Mouse (Mus musculus) leukemia stem cell, adult 10-12 weeks (primary cell): ENCODE results near the gene Cysrt1. TPM values are rescaled to one million over a fixed set of nuclear protein-coding genes. Genes with fewer than 3 reads are reported as not detected.

ENCODE experiments used
- polyA plus RNA-seq: library from polyadenylated mRNA; stranded (reverse); fragments of >175 nt; gene quantifications from 2 replicates; pipeline ENCODE4 v1.2.3, GENCODE M21; 2012; ENCODE audit warnings: low replicate concordance

The Cysrt1 gene
- polyA plus RNA-seq = not detected in 2 replicates

DNA sequence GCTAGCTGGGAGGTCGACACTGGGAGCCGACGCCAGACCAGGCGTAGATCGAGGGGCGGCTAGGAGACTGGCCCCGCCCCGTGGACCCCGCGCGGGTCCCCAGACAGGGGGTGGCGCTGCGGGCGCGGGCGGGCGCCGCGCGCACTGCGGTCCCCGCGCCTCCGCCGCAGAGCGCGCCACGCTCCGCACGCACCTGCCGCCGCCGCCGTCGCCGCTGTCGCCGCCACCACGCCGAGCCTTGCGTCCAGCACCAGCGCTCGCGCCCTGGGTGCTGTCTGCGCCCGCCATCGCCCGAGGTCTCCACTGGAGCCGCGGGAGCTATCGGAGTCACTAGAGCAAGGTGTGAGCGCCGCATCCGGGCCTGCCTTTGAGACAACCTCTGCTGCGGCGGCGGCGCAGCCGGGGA is at the start of gene Cysrt1, which contains the start of gene Rnf208:
TSS of gene Cysrt1 (minus strand) at position 352 of the 406 bp plus-strand sequence.
TSS of gene Rnf208 (plus strand) at position 155 of the 406 bp plus-strand sequence.

DNA sequence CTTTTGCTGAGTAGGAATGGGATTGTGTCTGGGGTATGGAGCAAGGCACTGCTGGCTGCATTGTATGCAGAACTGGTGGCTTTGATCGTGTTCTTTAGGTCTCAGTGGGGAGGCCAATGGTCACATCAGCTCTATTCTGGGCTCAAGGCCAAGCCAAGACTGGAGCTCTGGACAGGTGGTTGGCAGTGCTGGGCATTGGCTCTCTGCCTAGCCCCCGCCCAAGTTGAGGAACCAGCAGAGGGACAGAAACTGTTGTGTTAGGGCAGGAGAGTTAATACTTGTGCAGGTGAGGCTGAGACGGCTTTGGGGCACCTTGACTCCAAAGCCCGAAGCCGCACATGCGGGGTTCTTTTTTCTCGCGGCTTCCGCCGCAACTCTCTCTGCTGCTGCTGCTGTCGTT is 47.4 kb upstream of the Cysrt1 start, which contains the start of gene Lrrc26:
TSS of gene Lrrc26 (plus strand) at position 265 of the 400 bp plus-strand sequence.

DNA sequence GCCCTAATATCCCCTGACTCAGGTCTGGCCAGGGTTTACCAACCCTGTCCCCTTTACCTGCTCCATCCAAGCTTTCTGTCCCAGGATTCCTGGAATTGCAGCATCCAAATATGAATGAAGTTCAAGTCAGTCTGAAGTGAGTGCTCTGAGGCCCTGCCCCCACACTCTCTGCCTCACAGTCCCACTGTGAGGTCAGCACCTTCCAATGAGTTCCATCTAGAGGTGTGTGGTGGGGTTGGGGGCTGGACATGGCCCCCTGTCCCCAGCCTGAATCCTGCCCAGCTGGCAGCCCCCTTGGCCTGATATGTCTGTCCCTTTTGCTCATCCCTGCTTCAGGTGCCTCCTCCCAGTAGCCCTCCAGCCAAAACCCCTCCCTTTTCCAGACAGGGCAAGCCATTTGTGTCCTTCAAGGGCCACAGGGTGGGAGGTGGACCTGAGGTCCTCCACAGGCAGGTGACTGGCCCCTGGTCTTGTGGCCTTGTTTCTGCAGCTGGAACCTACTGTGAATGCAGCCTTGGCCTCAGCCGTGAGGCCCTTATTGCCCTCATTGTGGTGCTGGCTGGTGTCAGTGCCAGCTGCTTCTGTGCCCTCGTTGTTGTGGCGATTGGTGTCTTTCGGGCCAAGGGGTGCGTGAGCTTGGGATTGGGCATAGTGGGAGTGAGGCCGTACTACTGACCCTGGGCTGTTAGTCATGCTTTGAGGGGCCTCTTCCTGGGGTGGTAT is 45.8 kb upstream of the Cysrt1 start, which contains the start of gene Tmem210:
TSS of gene Tmem210 (plus strand) at position 219 of the 723 bp plus-strand sequence.

DNA sequence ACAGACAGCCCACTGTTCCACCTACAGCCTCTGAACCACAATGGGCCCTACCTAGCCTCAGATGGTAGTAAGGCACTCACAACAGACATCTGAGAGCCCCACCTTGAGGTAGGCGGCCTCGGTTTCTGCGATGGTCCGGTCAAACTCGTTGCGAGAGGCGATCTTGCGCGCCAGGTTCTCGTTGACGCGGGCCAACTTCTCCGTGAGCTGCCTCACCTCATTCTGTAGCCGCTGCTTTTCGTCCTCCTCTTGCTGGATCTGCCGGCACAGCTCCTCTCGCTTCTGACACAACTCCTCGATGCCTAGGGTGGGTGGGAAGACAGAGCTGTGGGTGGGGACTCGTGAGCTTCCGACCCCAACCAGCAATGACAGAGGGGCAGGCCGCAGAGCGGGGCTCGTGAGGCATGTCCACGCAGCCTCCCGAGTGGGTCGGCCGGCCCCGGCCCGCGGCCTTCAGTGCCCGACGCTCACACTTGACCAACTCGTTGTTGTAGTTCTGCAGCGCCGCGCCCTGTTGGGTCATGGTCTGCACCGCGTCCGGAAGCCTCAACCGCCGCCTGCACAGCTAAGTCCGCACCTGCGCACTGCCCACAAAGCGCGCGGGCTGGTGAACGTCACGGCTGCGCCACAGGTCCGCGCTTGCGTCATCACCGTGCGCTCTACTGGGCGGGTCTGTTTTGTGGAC is 29.7 kb upstream of the Cysrt1 start, which contains the start of the genes Ssna1 and Anapc2:
TSS of gene Ssna1 (minus strand) at position 612 of the 685 bp plus-strand sequence.
TSS of gene Anapc2 (plus strand) at position 652 of the 685 bp plus-strand sequence.

DNA sequence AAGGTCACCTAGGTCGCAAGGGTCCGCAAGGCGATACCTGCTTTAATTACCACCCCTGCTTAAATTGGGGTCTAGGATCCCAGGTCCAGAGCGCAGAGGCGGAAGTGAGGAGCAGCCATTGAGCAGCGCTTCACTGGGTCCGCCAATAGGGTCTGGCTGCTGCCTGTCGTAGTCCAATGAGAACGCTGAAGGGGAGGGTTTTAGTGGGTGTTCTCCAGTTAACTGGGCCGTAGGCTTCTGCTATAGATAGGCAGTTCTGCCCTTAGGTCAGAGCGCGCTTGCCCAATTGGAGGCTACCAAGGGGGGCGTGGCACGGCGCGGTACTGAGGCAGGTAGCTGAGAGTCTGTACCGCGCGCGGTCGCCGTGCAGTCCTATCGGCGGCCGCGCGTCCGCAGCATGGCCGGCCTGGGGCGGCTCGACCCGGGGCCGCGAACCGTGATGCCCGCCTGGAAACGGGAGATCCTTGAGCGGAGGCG is 20.1 kb upstream of the Cysrt1 start, which contains the start of gene Tprn:
TSS of gene Tprn (plus strand) at position 328 of the 477 bp plus-strand sequence.

DNA sequence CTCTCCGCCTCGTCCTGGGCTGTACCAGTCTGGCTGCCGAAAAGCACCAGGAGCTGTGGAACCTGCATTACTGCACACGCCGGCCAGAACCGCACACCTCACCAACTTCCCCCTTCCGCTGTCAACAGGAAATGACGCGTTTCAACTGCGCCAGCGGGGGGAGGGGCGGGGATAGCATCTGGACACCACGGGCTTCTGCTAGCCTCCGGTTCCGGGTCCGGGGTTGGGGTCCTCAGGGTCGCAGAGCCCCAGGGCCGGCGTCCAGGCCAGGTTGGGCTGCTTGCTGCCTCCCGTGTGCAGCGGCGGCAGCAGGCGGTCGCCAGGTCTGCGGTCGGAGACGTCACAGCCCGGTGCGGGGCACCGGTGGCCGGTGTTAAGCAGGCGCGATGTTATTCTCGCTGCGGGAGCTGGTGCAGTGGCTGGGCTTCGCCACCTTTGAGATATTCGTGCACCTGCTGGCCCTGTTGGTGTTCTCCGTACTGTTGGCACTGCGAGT is 13.1 kb upstream of the Cysrt1 start, which contains the start of gene Tmem203:
TSS of gene Tmem203 (plus strand) at position 156 of the 496 bp plus-strand sequence.

DNA sequence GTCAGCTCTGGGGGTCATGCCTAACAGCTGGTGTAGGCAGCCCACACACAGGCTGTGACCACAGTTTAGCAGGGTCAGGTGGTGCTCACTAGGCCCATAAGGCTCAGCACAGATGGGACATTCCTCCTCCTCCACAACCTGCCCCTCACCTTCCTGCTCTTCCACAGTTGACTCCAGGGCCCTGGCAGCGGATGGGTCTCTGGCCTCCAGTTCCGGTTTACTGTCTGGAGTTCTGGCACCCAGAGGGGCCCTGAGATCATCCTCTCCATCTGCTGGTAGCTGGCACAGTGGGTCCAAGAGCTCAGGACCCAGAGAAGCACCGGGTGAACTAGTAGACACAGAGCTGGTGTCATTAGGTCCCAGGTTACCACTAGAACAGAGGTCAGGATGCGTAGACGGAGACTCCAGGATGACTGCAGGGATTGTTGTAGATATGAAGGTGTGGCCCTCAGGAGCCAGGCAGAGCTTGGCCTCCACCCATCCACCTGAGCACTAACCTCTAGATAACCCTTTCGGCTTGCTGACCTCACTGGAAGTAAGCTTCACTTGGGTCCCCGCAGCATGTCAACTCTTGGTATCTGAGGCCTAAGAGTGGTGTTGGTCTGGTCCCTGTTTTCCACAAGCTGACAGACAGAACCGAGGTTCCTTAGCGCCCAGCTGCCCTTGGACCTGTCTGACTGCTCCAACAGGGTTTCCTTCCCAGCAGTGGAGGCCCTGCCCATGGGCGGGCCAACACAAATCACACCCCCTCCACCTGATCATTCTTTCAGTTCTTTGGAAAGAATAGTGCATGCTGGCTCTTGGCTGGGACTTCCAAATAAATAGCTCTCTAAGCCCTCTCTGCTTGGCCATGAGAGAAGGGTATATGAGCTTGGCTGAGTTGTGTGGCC is 4.2 kb upstream of the Cysrt1 start, which contains the start of gene AL732309.1:
TSS of gene AL732309.1 (minus strand) at position 681 of the 890 bp plus-strand sequence.

DNA sequence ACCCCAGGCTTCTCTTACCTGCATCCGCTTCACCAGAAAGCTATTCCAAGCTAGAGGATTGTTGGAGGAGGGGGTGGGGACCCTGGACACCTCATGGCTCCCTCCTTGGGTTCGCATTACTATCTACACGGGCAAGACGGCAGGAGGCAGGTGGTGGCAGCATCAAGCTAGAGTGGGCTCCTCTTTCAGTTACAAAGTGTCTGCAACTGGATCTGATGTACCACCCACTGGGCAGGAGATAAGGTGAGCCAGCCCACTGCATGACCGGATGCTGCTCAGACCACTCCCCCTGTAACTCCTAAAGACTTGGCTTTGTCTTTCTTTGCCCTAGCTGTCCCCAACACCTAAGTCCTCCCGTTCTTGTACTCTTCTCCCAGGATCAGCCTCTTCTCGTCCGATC is 5.6 kb downstream of the Cysrt1 start, which contains the start of gene Rnf224:
TSS of gene Rnf224 (minus strand) at position 174 of the 400 bp plus-strand sequence.

DNA sequence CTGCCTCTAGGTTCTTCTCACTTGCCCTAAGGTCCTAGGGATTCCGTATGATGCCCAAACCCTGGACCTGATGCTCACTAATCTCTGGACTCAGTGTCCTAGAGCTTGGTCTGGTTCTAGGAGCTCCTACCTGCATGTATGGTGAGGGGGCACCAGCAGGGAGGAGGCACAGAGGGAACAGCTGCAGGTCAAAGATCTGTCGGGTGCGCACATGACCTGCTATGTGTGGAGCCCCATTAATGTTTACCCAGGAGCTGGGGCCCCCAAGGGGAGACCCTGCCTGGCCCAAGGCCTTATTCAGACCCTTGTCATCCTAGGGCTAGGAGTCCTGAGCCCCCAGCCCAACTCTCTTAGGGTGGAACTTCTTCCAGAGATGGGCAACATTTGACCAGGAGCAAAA is 8.2 kb downstream of the Cysrt1 start, which contains the start of gene Slc34a3:
TSS of gene Slc34a3 (minus strand) at position 315 of the 400 bp plus-strand sequence.

DNA sequence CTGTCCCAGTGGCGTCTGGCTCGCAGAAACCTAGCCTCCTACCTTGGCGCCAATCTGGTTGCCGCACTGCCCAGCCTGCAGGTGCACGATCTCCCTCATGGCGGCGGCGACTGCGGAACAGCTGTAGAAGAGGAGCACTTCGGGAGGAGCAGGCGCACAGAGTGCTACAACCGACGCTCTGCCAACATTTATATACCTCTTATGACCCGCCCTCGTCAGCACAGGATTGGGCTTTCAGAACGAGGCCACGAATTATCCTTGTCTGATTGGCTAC is 17.8 kb downstream of the Cysrt1 start, which contains the start of gene Tubb4b:
TSS of gene Tubb4b (minus strand) at position 211 of the 274 bp plus-strand sequence.

DNA sequence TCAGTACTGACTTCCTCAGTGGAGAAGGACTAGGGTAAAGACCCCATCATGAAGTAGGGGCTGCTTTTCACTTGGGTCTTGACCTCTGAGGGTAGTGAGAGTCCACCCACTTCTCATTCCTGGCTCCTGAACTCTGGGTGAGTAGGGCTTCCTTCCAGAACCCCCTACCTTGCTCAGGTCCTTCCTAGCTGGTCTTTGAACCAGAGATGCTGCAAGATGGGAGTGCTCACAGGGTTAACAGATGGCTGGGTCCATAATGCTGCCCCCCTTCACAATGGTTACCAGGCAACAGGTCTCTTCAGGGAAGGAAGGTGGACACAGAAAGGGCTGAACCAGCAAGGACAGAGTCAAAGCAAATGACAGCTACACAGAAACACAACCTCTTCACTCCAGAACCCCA is 23.8 kb downstream of the Cysrt1 start, which contains the start of gene Fam166a:
TSS of gene Fam166a (plus strand) at position 301 of the 400 bp plus-strand sequence.

DNA sequence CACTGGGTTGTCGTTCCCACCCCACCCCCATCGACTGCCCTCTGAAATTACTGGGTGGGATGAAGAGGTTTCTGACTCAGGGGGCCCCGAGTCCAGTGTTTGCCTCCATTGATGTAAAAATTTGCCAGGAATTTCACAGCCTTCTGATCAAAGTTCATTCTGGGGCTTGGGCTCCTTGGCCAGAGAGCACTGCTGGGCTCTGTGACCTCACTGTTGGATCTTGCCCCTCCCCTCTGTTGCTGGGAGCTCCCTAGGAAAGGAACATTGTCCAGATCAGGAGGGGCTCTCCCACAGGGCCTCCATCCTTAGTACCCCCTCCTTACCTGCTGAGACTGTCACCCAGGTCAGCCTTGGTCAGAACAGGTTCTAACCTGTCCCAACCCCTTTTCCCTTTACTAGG is 27.8 kb downstream of the Cysrt1 start, which contains the start of gene Stpg3:
TSS of gene Stpg3 (minus strand) at position 194 of the 400 bp plus-strand sequence.

DNA sequence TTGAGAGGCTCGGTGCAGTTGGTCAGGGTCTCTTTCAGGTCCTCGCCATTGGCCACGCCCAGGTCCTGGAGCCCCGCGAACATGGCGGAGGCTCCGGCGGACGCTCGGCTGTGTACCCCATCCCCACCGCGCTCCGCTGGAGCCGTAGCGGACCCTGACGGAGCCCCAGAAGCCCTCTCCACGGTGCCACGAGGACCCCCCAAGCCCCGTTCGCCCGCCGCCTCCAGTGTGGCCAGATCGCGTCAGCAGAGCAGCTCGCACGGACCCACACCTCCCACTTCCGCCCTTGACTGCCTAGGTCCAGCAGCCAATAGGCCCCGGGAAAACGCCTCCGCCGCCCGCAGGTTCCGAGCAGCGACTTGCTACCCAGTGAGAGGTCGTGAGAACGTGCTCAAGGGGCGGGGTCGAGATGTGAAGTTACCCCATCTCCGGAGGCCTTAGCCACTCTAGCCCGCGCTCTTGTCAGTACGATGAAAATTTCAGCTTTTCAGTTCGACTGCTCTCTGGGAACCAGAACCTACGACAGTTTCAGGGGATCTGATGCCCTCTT is 31.1 kb downstream of the Cysrt1 start, which contains the start of gene Nelfb:
TSS of gene Nelfb (minus strand) at position 369 of the 550 bp plus-strand sequence.

DNA sequence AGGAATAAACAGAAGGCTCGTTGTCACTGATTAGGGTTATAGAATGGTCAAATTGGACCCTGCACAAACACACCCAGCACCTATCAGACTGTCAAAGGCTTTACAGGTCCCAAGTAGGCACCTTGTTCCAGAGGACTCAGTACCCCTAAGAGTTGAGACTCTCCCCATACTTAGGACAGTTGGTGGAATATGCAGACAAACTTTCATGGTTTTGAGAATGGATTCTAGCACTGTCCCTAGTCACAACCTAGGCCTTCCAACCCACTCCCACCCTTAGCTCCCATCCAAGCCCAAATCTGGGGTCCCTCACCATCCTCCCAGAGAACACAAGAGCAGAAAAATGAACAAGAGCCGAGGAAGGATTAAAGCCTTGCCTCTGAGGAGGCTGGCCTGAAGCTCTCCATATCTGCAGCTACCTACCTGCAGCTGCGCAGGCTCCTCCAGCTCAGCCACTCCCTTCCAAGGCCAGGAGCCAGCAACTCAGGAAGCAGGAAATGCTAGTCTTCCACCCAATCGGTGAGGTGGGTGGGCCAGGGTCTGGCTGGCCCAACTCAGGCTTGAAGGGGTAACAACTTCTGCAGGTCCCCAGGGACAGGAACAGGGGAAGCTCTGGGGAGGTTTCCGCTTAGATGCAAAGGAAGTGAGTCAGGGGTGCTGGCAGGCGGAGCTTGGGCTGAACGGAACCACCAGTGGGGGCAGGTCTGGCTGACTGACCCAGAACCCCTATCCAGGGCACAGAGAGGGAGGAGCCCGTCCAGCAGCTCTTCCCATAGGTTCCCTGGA is 45.9 kb downstream of the Cysrt1 start, which contains the start of gene Tor4a:
TSS of gene Tor4a (minus strand) at position 715 of the 783 bp plus-strand sequence.

Other genes with a start within 250 kb of the Cysrt1 start
- gene Nsmf, start 188.1 kb downstream of the Cysrt1 start, polyA plus RNA-seq = 61.2 and 74.4 TPM in 2 replicates
- gene Entpd8, start 162.1 kb downstream of the Cysrt1 start, polyA plus RNA-seq = not detected in 2 replicates
- gene Noxa1, start 147.3 kb downstream of the Cysrt1 start, polyA plus RNA-seq = not detected in 2 replicates
- 24.8 and 34.7 TPM in 2 replicates for gene Nrarp, start 61.7 kb downstream of the Cysrt1 start, polyA plus RNA-seq
- gene Tor4a, start 45.6 kb downstream of the Cysrt1 start, polyA plus RNA-seq = 13.1 and 16.5 TPM in 2 replicates
- gene Nelfb, start 31.0 kb downstream of the Cysrt1 start, polyA plus RNA-seq = 15.0 and 19.0 TPM in 2 replicates
- gene Stpg3, start 27.8 kb downstream of the Cysrt1 start, polyA plus RNA-seq = 0.22 TPM in 1 of 2 replicates, not detected in the other
- 0.16 TPM in 1 of 2 replicates, not detected in the other for gene Fam166a, start 23.7 kb downstream of the Cysrt1 start, polyA plus RNA-seq
- 147 and 477 TPM in 2 replicates for gene Tubb4b, start 17.8 kb downstream of the Cysrt1 start, polyA plus RNA-seq
- gene Slc34a3, start 8.1 kb downstream of the Cysrt1 start, polyA plus RNA-seq = not detected in 2 replicates
- gene Rnf224, start 5.7 kb downstream of the Cysrt1 start, polyA plus RNA-seq = 0.10 TPM in 1 of 2 replicates, not detected in the other
- 5.6 and 9.1 TPM in 2 replicates for gene Rnf208, start 197 bp downstream of the Cysrt1 start, polyA plus RNA-seq
- gene AL732309.1, start 4.4 kb upstream of the Cysrt1 start, polyA plus RNA-seq = 3.1 and 3.2 TPM in 2 replicates
- 6.8 and 7.2 TPM in 2 replicates for gene Tmem203, start 13.0 kb upstream of the Cysrt1 start, polyA plus RNA-seq
- 57.8 and 59.6 TPM in 2 replicates for gene Tprn, start 20.2 kb upstream of the Cysrt1 start, polyA plus RNA-seq
- 111 and 119 TPM in 2 replicates for gene Ssna1, start 30.0 kb upstream of the Cysrt1 start, polyA plus RNA-seq
- 11.4 and 18.3 TPM in 2 replicates for gene Anapc2, start 30.0 kb upstream of the Cysrt1 start, polyA plus RNA-seq
- gene Tmem210, start 45.7 kb upstream of the Cysrt1 start, polyA plus RNA-seq = not detected in 2 replicates
- gene Lrrc26, start 47.5 kb upstream of the Cysrt1 start, polyA plus RNA-seq = not detected in 2 replicates
- 0.09 and 0.26 TPM in 2 replicates for gene Grin1, start 76.7 kb upstream of the Cysrt1 start, polyA plus RNA-seq
- 27.7 and 53.0 TPM in 2 replicates for gene Man1b1, start 89.9 kb upstream of the Cysrt1 start, polyA plus RNA-seq
- 4.2 and 10.5 TPM in 2 replicates for gene Dpp7, start 113.9 kb upstream of the Cysrt1 start, polyA plus RNA-seq
- gene Uap1l1, start 123.2 kb upstream of the Cysrt1 start, polyA plus RNA-seq = 5.6 and 9.7 TPM in 2 replicates
- 82.8 and 125 TPM in 2 replicates for gene Sapcd2, start 129.9 kb upstream of the Cysrt1 start, polyA plus RNA-seq
- 0.67 TPM in 1 of 2 replicates, not detected in the other for gene Entpd2, start 153.4 kb upstream of the Cysrt1 start, polyA plus RNA-seq
- gene Npdc1, start 156.9 kb upstream of the Cysrt1 start, polyA plus RNA-seq = 8.1 and 13.5 TPM in 2 replicates
- gene Fut7, start 180.8 kb upstream of the Cysrt1 start, polyA plus RNA-seq = 2.3 TPM in 1 of 2 replicates, not detected in the other
- gene Abca2, start 186.3 kb upstream of the Cysrt1 start, polyA plus RNA-seq = 8.3 and 12.8 TPM in 2 replicates
- not detected in 2 replicates for gene Clic3, start 214.4 kb upstream of the Cysrt1 start, polyA plus RNA-seq
- 30.3 and 31.6 TPM in 2 replicates for gene Paxx, start 218.6 kb upstream of the Cysrt1 start, polyA plus RNA-seq
- gene Ptgds, start 227.6 kb upstream of the Cysrt1 start, polyA plus RNA-seq = not detected in 2 replicates